Mouse (Mus musculus): ENCODE data around the gene Mup7. TPM values are rescaled to one million over a fixed set of nuclear protein-coding genes. Genes with fewer than 3 reads are reported as not detected.
"Not testable (repeated sequence)": the region's sequence is repeated elsewhere in the genome, so short reads cannot be mapped to it uniquely, and the experiment has no call there.

Mup7 gene
- total RNA-seq (2021), result not detected
- long read RNA-seq, partial matches to known transcripts, result 0 of 1 reads
- long read RNA-seq, other reads (novel, unspliced or antisense), result 1 of 1 reads

DNA sequence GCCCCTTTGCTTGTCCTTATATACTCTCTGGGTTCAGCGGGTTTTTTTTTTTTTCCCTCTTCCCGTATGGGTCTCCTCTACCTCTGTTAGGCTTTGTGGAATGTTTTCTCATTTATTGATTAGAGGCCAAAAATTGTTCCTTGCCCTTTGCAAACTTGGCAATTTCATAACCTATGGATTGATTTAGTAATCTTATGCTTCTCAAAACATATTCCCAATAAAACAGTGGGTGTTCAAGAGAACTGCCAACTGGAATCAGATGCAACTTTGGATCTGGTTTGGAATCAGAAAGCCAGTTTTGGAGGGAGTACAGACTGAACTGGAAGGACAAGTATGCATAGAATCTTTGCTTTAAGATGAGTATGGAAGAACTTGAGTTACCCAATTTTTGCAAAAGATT lies at the start of gene Mup7:
TSS of gene Mup7 (minus strand) at position 101 of the 400 bp plus-strand sequence.
- not testable (repeated sequence) for DNase-seq (ENCODE audit: low spot score in 2 of 2)

- not testable (repeated sequence) for DNase-seq (ENCODE audit: low spot score in 2 of 2)
Measured at GRCm38 (mm10) chr4:60079865-60080264, 9.6 kb upstream of the Mup7 start.

GRCm38 (mm10) chr4:60029334-60030111 lies 40.8 kb downstream of the Mup7 start:
- not testable (repeated sequence) for DNase-seq (ENCODE audit: low spot score in 2 of 2)

DNA sequence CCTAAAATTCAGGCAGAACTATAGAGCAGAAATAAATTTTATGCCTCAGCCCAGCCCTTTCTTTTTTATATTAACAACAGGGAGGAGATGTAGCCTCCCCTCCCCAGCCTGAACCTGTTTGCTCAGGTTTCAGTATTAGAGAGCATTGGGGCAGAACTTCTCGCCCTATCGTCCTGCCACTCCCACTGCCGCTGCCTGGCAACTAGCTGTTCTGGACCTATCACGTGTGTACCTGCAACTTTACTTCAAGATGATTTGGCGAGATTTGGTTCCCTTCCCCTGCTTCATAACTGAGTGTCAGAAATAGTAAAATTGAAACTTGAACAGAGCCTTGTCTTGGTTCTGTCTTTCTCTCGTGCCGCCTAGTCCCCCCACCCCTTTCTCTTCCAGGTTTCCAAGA lies 50.1 kb downstream of the Mup7 start:
- DNase-seq (ENCODE audit: low spot score in 2 of 2), result not testable (repeated sequence)

Other genes starting within 250 kb of the Mup7 start
- gene Slc46a2, start 155.4 kb downstream of the Mup7 start, total RNA-seq (2021), result not detected
- not detected for gene Mup4, start 109.8 kb downstream of the Mup7 start, total RNA-seq (2021)
- gene Mup6, start 106.2 kb downstream of the Mup7 start, total RNA-seq (2021), result not detected
- not detected for gene Mup2, start 83.8 kb upstream of the Mup7 start, total RNA-seq (2021)
- not detected for gene Mup8, start 152.1 kb upstream of the Mup7 start, total RNA-seq (2021)

Data from layer of hippocampus, postnatal 10 days (tissue).